Mouse (Mus musculus) brain, embryonic 14.5 days (tissue): Measurements from ENCODE around the gene Gng7.

Experiments
- CTCF ChIP-seq: fragments of 200-500 bp; IDR thresholded peaks from 2 replicates; pipeline ENCODE4 v1.5.1; 2012; ENCODE audit warnings: inconsistent platforms, mild to moderate bottlenecking, moderate library complexity, borderline replicate concordance; ENCODE audit not compliant: insufficient read depth, insufficient read length; ENCODE audit errors: extremely low read depth
- POLR2A ChIP-seq: fragments of 200-500 bp; IDR thresholded peaks from 2 replicates; pipeline ENCODE4 v1.6.1; 2012; ENCODE audit warnings: mild to moderate bottlenecking, inconsistent platforms, borderline replicate concordance; ENCODE audit not compliant: poor library complexity, insufficient read depth, insufficient read length, severe bottlenecking; ENCODE audit errors: extremely low read depth

DNA sequence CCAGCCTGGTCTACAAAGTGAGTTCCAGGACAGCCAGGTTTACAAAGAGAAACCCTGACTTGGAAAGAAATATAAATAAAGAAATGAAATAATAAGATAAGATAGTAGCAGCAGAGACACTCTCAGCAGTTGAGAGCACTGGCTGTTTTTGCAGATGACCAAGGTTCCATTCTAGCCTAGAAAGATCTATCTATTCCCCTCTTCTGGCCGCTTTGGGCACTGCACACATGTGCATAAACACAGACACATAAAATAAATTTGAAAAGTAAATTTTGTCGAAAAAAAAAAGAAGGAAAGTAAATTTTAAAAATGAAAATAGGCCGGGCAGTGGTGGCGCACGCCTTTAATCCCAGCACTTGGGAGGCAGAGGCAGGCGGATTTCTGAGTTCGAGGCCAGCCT is 21.5 kb upstream of the Gng7 start:
- TF ChIP-seq POLR2A (no peak), CTCF (peak; percentile 16; the same call in 1 of the 2 replicates)
